Mouse (Mus musculus): ENCODE results near the gene Krcc1.
A peak's percentile ranks its signal among the peaks of the same experiment; 100 is the strongest.
"Not testable (repeated sequence)": the region's sequence is repeated elsewhere in the genome, so short reads cannot be mapped to it uniquely, and the experiment has no call there.

Gene Krcc1

GRCm38 (mm10) chr6:71262142-71262833 lies 9.2 kb upstream of the Krcc1 start:
- no peak for DNase-seq

DNA sequence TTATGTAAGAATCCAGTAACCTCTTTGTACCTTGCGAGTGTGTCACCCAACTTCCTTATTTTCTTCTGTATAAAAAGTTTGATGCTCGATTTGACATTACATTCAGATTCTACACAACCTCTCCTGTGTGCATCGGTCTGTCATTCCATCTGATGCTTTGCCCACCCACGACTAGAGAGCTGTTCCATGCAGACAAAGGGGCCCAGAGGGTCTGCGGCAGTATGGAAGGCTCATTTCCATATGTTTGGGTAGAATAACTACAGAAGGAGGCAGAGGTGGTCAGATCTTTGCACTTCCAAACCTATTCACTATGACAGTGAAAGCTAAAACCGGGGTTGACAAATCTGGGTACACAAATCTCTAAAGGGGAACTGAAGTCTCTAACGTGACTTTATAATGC lies 3.9 kb upstream of the Krcc1 start:
- not testable (repeated sequence) for DNase-seq

DNA sequence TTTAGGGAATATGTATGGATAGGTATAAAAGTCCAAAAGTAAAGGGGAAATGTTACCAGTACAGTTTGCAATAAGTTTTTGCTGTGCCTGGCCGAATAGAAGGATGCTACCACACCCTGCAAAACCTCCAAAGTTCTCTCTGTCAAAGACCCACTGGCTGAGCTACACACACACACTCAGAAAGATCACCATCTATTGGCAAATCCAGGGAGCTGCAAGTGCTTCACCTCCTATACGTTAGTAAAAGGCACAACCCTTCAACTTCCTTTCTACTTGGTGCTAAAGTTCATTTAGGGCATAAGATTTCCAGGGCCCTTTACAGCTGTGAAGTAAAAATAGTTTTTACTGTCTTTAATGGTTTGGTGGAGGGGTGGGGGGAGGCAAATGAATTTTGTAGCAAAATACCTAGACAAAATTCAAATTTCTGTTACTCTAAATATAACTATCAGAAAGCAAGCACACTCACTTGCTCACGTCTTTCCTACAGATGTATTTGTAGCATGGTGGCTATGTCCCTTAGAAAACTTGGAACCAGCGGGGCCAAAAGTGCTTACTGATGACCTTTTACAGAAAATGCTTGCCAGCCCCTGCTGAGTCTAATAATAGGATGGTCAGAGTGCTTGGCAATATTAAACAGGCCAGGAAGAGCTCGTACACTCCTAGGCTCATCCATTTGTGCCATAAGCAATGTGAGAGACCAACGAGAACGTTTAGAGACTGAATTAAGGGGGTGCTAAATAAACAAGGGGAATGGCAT lies 2.4 kb upstream of the Krcc1 start:
- peak; percentile 29 to 33 for DNase-seq

- not testable (repeated sequence) for DNase-seq
Measured at GRCm38 (mm10) chr6:71269686-71270050, 1.8 kb upstream of the Krcc1 start.

GRCm38 (mm10) chr6:71270301-71271056 lies 998 bp upstream of the Krcc1 start:
- DNase-seq: peak; percentile 48 to 49

GRCm38 (mm10) chr6:71271057-71271388 lies 454 bp upstream of the Krcc1 start:
- no peak for DNase-seq

DNA sequence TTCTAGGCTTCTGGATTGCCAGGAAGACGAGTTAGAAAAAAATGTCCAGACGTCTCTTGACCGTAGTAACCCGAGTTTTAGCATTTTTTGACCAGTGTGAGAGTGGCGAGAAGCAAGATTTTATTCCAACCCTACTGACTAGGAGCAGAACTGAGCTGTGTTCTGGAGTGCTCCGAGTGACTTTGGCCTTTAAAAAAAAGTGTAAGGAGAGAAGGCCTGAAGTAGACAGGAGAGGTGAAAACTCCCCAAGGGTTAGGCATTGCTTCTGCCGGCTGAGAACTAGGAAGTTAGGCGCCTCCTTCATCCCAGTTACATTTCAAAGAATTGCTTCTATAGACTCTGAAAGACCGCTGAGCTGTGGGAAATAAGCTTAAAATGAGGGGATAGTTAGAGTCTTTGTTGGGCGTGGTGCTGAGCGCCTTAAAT lies 852 bp downstream of the Krcc1 start:
- no peak for DNase-seq

DNA sequence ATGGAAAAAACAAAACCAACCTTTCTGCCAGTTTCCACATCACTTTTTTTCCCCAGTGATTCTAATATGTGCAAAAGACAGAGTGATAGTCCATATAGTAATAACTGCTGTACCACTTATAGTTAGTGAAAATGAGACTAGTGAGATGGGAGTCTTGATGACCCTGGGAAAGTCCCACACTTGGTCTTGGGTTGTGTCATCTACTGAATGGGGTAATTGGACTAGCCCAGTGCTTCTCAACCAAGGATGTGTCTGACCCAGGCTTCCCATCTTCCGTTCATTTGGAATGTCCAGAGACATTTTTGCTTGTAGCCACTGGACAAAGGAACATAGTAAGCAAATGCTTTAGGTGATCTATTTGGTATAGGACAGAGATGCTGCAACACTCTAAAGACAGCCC lies 2.2 kb downstream of the Krcc1 start:
- no peak for DNase-seq

GRCm38 (mm10) chr6:71274621-71275020 lies 3.1 kb downstream of the Krcc1 start:
- no peak for DNase-seq

DNA sequence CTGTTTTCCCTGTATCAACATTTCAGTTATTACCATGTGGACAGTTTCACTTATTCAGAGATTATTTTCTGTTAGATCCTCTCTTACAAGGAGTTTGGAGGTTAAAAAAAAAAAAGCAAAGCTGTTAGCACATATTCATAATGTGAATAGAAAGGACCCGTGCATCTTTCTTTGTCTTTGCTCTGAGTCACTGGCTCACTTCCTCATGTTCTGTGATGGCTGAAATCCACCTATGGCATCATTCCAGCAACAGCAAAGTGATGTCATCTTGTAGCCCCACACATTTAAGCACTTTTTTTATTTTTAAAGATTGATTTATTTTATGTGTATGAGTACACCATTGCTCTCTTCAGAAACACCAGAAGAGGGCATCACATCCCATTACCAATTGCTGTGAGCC lies 7.9 kb downstream of the Krcc1 start:
- no peak for DNase-seq

DNA sequence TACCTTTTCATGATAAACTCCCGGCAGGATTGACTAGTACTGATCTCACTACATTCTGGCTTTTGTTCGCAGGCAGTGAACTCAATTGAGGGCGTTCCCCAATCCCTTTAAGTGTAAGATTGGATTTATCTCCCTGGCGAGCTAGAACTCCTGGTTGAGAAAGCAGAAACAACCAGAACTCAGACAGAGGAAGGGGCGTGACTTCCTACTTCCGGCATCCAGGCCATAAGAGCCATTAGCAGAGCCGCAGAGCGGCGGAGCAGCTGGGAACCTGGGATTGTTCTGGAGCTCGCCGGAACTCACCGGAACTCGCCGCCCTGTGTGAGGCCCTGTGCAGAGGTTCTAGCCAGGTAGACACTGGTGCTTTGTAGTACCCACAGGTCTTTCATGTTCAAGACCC lies 22.0 kb downstream of the Krcc1 start:
- no peak for DNase-seq

- DNase-seq: no peak
Measured at GRCm38 (mm10) chr6:71295303-71295702, 23.8 kb downstream of the Krcc1 start.

- DNase-seq: no peak
Measured at GRCm38 (mm10) chr6:71298051-71298450, 26.6 kb downstream of the Krcc1 start.

DNA sequence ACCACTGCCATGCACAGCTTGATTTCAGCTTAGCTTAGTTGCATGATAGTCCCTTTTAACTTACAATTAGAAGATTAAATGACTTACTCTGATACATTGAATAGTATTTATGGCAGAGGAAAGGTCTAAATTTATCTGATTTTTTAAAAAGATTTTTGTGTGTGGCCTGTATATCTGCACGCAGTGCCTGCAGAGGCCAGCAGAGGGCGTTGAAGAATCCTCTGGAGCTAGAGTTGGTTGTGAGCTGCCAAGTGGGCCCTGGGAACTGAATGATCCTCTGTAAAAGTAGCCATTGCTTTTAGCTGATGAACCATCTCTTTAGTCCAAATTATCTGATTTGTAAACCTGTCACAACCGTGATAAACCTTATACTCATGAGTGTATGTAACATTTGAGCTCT lies 27.3 kb downstream of the Krcc1 start:
- peak; percentile 21 to 52 for DNase-seq

- peak in 1 of 2 experiments; percentile 3 for DNase-seq
Measured at GRCm38 (mm10) chr6:71302097-71302731, 30.7 kb downstream of the Krcc1 start.

DNA sequence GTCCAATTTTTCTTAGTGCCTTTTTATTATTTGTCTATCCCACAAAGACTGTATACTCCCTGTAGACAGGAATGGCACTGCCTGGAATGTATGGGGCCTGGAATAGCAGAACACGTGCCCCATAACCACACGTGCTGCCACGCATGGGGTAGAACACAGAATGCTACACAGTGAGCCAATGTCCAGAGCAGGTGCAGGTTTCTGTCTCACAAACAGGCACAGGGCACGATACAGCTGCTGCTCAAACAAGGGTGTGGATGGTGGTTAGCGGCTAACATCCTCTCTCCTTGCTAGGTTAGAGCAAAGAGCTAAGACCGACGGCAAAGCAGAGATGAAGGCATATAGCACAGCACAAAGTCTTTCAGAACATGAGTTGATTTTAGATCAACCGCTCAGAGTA lies 36.0 kb downstream of the Krcc1 start:
- no peak for DNase-seq

DNA sequence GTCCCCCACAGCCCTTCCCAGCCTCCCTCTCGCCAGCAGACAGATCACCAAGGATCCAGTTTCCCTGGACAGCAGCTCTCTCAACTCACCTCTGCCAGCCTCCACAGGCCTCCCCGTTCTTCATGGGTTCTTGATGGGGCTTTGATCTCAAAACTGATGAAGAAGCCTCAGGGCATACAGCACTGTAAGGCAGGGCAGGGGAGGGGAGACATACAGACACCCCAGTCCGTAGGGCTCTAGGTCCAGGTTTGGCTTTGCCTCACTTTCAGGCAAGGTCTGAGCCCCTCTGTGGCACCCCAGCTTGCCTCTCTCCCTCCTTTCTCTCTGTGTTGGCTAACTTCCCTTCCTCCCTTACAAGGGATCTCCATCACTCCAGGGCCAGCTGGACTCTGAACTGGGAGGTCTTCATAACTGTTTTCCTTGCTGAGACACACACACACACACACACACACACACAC lies 50.4 kb downstream of the Krcc1 start, which contains the start of gene Smyd1:
TSS of gene Smyd1 (minus strand) at position 408 of the 458 bp plus-strand sequence.
- no peak for DNase-seq

GRCm38 (mm10) chr6:71322491-71322921 lies 51.0 kb downstream of the Krcc1 start, which contains the start of gene Cd8b1:
Gene Cd8b1 (plus strand): TSS chr6:71322788.
- no peak for DNase-seq

- no peak for DNase-seq
Measured at GRCm38 (mm10) chr6:71324816-71325215, 53.3 kb downstream of the Krcc1 start.

- no peak for DNase-seq
Measured at GRCm38 (mm10) chr6:71329881-71330280, 58.4 kb downstream of the Krcc1 start.

DNA sequence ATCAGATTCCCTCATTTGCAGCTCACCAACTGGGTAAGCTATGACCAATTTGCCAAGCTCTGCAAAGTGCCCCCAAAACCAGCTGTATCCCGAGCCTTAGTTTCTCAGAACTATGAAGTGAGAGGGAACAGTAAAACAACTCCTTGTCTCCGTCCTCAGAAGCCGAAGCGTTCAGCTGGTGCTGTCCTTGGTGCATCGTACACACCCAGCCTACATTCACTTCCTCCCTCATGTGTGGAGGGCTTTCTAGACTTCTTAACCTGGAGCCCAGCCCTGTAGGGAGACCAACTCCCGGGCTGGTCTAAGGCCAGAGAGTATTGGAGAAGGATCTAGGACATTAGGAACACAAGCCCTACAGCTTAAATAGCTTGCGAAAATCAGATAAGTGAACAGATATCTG lies 59.0 kb downstream of the Krcc1 start:
- DNase-seq: no peak

DNA sequence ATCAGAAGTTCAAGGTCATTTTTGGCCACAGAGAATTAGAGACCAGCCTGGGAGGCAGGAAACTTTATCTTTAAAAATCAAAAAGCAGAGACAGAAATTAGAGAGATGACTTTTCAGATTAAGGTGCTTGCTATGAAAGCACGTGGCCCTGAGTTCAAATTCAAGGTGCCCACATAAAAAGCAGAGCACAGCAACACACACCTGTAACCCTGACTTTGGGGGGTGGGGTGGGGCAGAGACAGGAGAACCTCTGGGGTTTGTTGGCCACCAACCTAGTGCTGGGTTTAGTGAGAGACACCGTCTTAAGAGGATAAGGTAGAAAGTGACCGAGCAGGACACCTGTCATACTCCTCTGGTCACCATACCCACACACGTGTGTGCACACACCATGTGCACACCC lies 60.0 kb downstream of the Krcc1 start:
- DNase-seq: not testable (repeated sequence)

All from cerebellum, postnatal 14 days (tissue).